Mouse (Mus musculus) forebrain, embryonic 13.5 days (tissue): ENCODE measurements at regions not wholly inside any gene's neighbourhood (a gene's known extent, or its start where the extent isn't known, plus 50 kb on each side); places are given as distances from the start of the nearest gene placed in this dataset.

ENCODE experiments used
- ATAC-seq: fragments of 200-750 bp; cut with Nextera tagmentation; 2 replicates; pipeline ENCODE4 v1.8.0; 2017
- H3K27ac ChIP-seq: fragments of 300-500 bp; sonication (generic); 2 replicates; pipeline ENCODE4 v1.5.1; 2015; ENCODE audit warnings: inconsistent platforms, mild to moderate bottlenecking, moderate library complexity
- H3K27me3 ChIP-seq: fragments of 300-500 bp; sonication (generic); 2 replicates; pipeline ENCODE4 v1.6.1; 2015; ENCODE audit warnings: mild to moderate bottlenecking, inconsistent platforms
- H3K36me3 ChIP-seq: fragments of 300-500 bp; sonication (generic); 2 replicates; pipeline ENCODE4 v1.6.1; 2015; ENCODE audit warnings: mild to moderate bottlenecking, inconsistent platforms; ENCODE audit not compliant: poor library complexity, severe bottlenecking
- H3K4me1 ChIP-seq: fragments of 300-500 bp; sonication (generic); 2 replicates; pipeline ENCODE4 v1.6.1; 2015; ENCODE audit warnings: inconsistent platforms
- H3K4me2 ChIP-seq: fragments of 300-500 bp; sonication (generic); 2 replicates; pipeline ENCODE4 v1.6.1; 2015; ENCODE audit warnings: inconsistent platforms, mild to moderate bottlenecking, moderate library complexity
- H3K4me3 ChIP-seq: fragments of 300-500 bp; sonication (generic); 2 replicates; pipeline ENCODE4 v1.5.1; 2015; ENCODE audit warnings: mild to moderate bottlenecking, inconsistent platforms
- H3K9ac ChIP-seq: fragments of 300-500 bp; sonication (generic); 2 replicates; pipeline ENCODE4 v1.6.1; 2015; ENCODE audit warnings: mild to moderate bottlenecking, inconsistent platforms
- H3K9me3 ChIP-seq: fragments of 300-500 bp; sonication (generic); replicated peaks from 2 replicates; pipeline ENCODE4 v1.6.1; 2016; ENCODE audit warnings: inconsistent platforms
- WGBS: fragments of 180-500 bp; shearing (Covaris S2); methylation state at CpG from one replicate; pipeline ENCODE4 v1.1.7; 2015; 5-methylcytosine and 5-hydroxymethylcytosine counted together

DNA sequence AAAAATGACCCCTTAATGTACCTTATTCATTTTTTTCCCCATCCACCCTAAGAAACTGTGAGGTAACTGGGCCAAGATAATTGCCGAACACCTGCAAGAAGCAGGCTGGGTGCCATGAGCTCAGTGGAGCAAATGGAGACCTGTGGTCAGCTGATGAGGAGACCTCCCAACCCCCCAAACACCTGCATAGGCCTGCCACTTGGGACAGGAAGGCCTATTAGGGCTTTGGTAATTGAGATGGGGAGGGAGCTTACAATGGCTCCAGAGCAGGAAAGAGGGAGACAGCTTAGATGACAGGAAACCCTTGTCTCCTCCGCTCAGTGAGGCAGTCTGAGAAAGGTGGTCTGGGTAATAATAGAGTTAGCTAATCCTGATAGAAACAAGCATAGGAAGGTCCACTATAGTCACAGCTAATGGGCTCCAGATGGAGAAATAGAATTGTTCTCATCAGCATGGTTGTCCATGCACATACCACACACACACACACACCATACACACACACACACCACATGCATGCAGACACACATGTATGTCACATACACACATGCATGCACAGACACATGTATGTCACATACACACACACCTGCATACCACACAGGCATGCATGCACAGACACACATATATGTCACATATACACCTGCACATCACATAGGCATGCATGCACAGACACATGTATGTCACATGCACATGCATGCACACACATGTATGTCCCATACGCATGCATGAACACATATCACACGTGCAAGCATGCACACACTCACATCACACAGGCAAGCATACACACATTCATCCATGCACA, 270.2 kb upstream of the Habp2 start:
- Histone ChIP-seq H3K27me3 (peaks cover 3% of the 10 kb centered on the region; the same call in 1 of the 2 replicates), H3K4me3 (no peak overlapping the region)

GRCm38 (mm10) chr19:56017524-56017923, 269.4 kb upstream of the Habp2 start:
- Histone ChIP-seq H3K4me3 (no peak overlapping the region), H3K36me3 (no peaks in the 10 kb centered on the region), H3K4me2 (no peak overlapping the region), H3K27ac (no peak overlapping the region), H3K9ac (no peak overlapping the region), H3K4me1 (no peaks in the 10 kb centered on the region), H3K9me3 (no peaks in the 10 kb centered on the region), H3K27me3 (peaks cover 3% of the 10 kb centered on the region; the same call in 1 of the 2 replicates)
- no peak for ATAC-seq
- WGBS, result 88% methylated on average over 7 of the region's 7 CpGs

More for the DNA sequence above, 270.2 kb upstream of the Habp2 start:
- H3K4me2 ChIP-seq, result no peak overlapping the region
- no peak overlapping the region for H3K27ac ChIP-seq
- no peak overlapping the region for H3K9ac ChIP-seq
- WGBS, result 86% methylated on average over 4 of the region's 4 CpGs
- no peaks in the 10 kb centered on the region for H3K36me3 ChIP-seq
- no peaks in the 10 kb centered on the region for H3K9me3 ChIP-seq
- no peaks in the 10 kb centered on the region for H3K4me1 ChIP-seq
- ATAC-seq, result no peak

- H3K27me3 ChIP-seq, result no peaks in the 10 kb centered on the region
- 44% methylated on average over 7 of the region's 7 CpGs for WGBS
- no peaks in the 10 kb centered on the region for H3K36me3 ChIP-seq
- no peak overlapping the region for H3K4me2 ChIP-seq
- H3K4me3 ChIP-seq, result no peak overlapping the region
- no peaks in the 10 kb centered on the region for H3K4me1 ChIP-seq
- no peak overlapping the region for H3K9ac ChIP-seq
- no peaks in the 10 kb centered on the region for H3K9me3 ChIP-seq
- no peak for ATAC-seq
- H3K27ac ChIP-seq, result no peak overlapping the region
Observed at GRCm38 (mm10) chr19:56019143-56019542, 267.8 kb upstream of the Habp2 start.

- Histone ChIP-seq H3K4me2 (no peak overlapping the region), H3K4me1 (no peaks in the 10 kb centered on the region), H3K9me3 (no peaks in the 10 kb centered on the region; the same call in 1 of the 2 replicates), H3K4me3 (no peak overlapping the region), H3K36me3 (no peaks in the 10 kb centered on the region), H3K27me3 (no peaks in the 10 kb centered on the region), H3K27ac (no peak overlapping the region), H3K9ac (no peak overlapping the region)
- no peak for ATAC-seq
- 80% methylated on average over 6 of the region's 6 CpGs for WGBS
Observed at GRCm38 (mm10) chr19:56022348-56022747, 264.6 kb upstream of the Habp2 start.

- Histone ChIP-seq H3K9ac (no peak overlapping the region), H3K27me3 (no peaks in the 10 kb centered on the region), H3K27ac (no peak overlapping the region), H3K4me3 (no peak overlapping the region), H3K4me1 (peaks cover 14% of the 10 kb centered on the region), H3K36me3 (no peaks in the 10 kb centered on the region), H3K4me2 (no peak overlapping the region), H3K9me3 (no peaks in the 10 kb centered on the region; the same call in 1 of the 2 replicates)
- ATAC-seq, result no peak
- WGBS, result 81% methylated on average over 4 of the region's 4 CpGs
Observed at GRCm38 (mm10) chr19:56024599-56024998, 262.3 kb upstream of the Habp2 start.

- H3K36me3 ChIP-seq, result no peaks in the 10 kb centered on the region
- peaks cover 26% of the 10 kb centered on the region for H3K4me1 ChIP-seq
- H3K9me3 ChIP-seq, result no peaks in the 10 kb centered on the region; the same call in 1 of the 2 replicates
- peak; percentile 92 for ATAC-seq
- peak overlapping the region; percentile 46 for H3K9ac ChIP-seq
- 3% methylated on average over 21 of the region's 21 CpGs for WGBS
- no peak overlapping the region for H3K4me3 ChIP-seq
- peak overlapping the region; percentile 36 for H3K4me2 ChIP-seq
- peak overlapping the region; percentile 90 for H3K27ac ChIP-seq
- H3K27me3 ChIP-seq, result no peaks in the 10 kb centered on the region
Observed at GRCm38 (mm10) chr19:56029428-56030281, 257.3 kb upstream of the Habp2 start.

DNA sequence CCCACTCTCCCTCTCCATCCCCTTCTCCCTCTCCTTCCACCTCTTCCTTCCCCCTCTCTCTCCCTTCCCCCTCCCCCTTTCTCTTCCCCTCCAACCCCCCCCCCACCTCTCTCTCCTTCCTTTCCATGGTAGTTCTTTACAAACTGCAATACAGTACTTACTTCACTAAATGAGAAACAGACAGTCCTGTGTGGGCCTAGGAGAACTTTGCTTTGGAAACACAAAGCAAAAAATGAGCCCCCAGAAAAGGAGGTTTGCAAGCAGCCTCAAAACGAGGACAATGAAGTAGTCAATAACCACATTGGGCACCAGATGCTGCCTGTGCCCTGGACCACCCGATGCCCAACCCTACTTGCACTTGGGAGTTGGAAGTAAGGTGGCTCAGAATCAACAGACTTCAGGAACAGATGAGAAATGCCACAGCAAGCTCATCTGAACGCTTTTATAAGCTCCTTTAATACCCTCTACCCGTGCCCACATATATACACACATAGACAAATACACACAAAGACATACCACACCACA, 256.5 kb upstream of the Habp2 start:
- Histone ChIP-seq H3K27ac (peak overlapping the region; percentile 90), H3K4me3 (no peak overlapping the region), H3K4me1 (peaks cover 26% of the 10 kb centered on the region), H3K4me2 (no peak overlapping the region), H3K9ac (no peak overlapping the region), H3K9me3 (no peaks in the 10 kb centered on the region; the same call in 1 of the 2 replicates), H3K36me3 (no peaks in the 10 kb centered on the region), H3K27me3 (0 out of 2 replicates have a peak, but pooled peaks cover 2% of the 10 kb centered on the region)
- WGBS, result 47% methylated on average over 4 of the region's 4 CpGs
- no peak; the same call in 1 of the 2 replicates for ATAC-seq

- WGBS, result 71% methylated on average over 4 of the region's 4 CpGs
- H3K27ac ChIP-seq, result no peak overlapping the region
- no peak overlapping the region for H3K4me3 ChIP-seq
- peaks cover 19% of the 10 kb centered on the region for H3K4me1 ChIP-seq
- ATAC-seq, result no peak
- no peak overlapping the region for H3K4me2 ChIP-seq
- H3K27me3 ChIP-seq, result 0 out of 2 replicates have a peak, but pooled peaks cover 2% of the 10 kb centered on the region
- H3K9ac ChIP-seq, result no peak overlapping the region
- H3K9me3 ChIP-seq, result no peaks in the 10 kb centered on the region
- no peaks in the 10 kb centered on the region for H3K36me3 ChIP-seq
Observed at GRCm38 (mm10) chr19:56034552-56034951, 252.4 kb upstream of the Habp2 start.

DNA sequence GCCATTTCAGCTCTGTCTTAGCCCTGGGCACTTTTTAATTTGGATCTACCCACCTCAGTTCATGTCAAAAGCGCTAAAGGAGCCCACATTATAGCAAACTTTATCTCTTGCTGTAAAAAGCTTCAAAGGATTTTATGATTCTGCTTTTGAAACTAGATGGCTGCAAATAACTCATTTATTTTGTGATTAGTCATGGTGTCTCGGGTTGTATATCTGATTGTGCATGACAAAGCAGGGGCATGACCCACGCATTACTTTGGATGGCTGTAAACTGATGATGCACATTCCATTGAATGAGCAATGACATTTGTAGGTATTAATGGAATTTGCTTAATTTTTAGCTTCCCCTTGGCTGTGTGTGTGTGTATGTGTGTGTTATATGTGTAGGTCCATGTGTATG, 249.4 kb upstream of the Habp2 start:
- no peak for ATAC-seq
- WGBS, result 90% methylated on average over 3 of the region's 3 CpGs
- Histone ChIP-seq H3K9ac (no peak overlapping the region), H3K4me1 (peaks cover 9% of the 10 kb centered on the region), H3K36me3 (no peaks in the 10 kb centered on the region), H3K9me3 (no peaks in the 10 kb centered on the region), H3K27ac (no peak overlapping the region), H3K27me3 (0 out of 2 replicates have a peak, but pooled peaks cover 2% of the 10 kb centered on the region), H3K4me3 (no peak overlapping the region), H3K4me2 (no peak overlapping the region)

- WGBS, result 73% methylated on average over 17 of the region's 17 CpGs
Observed at GRCm38 (mm10) chr19:56039091-56040004, 247.6 kb upstream of the Habp2 start.

GRCm38 (mm10) chr19:56041930-56042329, 245.0 kb upstream of the Habp2 start:
- Histone ChIP-seq H3K4me1 (peaks cover 13% of the 10 kb centered on the region), H3K27ac (no peak overlapping the region), H3K9me3 (no peaks in the 10 kb centered on the region), H3K27me3 (no peaks in the 10 kb centered on the region), H3K36me3 (no peaks in the 10 kb centered on the region), H3K9ac (no peak overlapping the region), H3K4me3 (no peak overlapping the region), H3K4me2 (no peak overlapping the region)
- WGBS, result 99% methylated on average over 3 of the region's 3 CpGs
- ATAC-seq, result no peak

More at GRCm38 (mm10) chr19:56039091-56040004, 247.6 kb upstream of the Habp2 start:
- Histone ChIP-seq H3K4me2 (no peak overlapping the region), H3K4me3 (no peak overlapping the region), H3K27me3 (0 out of 2 replicates have a peak, but pooled peaks cover 2% of the 10 kb centered on the region), H3K9ac (no peak overlapping the region), H3K36me3 (no peaks in the 10 kb centered on the region), H3K27ac (no peak overlapping the region), H3K4me1 (peaks cover 9% of the 10 kb centered on the region), H3K9me3 (no peaks in the 10 kb centered on the region)
- ATAC-seq, result no peak
